Mouse (Mus musculus): Measurements from ENCODE around the gene Vmac. TPM values are rescaled to one million over a fixed set of nuclear protein-coding genes. Genes with fewer than 3 reads are reported as not detected.

The Vmac gene
- polyA plus RNA-seq, 2 experiments from 2014 or later, result 6.0 TPM

- no peak for ATAC-seq
Observed at GRCm38 (mm10) chr17:56738221-56738620, 20.4 kb upstream of the Vmac start.

GRCm38 (mm10) chr17:56736534-56736933 lies 18.7 kb upstream of the Vmac start:
- ATAC-seq, result no peak

- ATAC-seq, result no peak
Observed at GRCm38 (mm10) chr17:56729656-56730055, 11.8 kb upstream of the Vmac start.

- no peak for ATAC-seq
Observed at GRCm38 (mm10) chr17:56729151-56729550, 11.3 kb upstream of the Vmac start.

- ATAC-seq, result no peak
Observed at GRCm38 (mm10) chr17:56728117-56728516, 10.3 kb upstream of the Vmac start.

GRCm38 (mm10) chr17:56727659-56728058 lies 9.8 kb upstream of the Vmac start:
- ATAC-seq, result no peak

GRCm38 (mm10) chr17:56727029-56727649 lies 9.3 kb upstream of the Vmac start:
- ATAC-seq, result no peak

- no peak for ATAC-seq
Observed at GRCm38 (mm10) chr17:56723419-56724161, 5.8 kb upstream of the Vmac start.

- ATAC-seq, result no peak
Observed at GRCm38 (mm10) chr17:56722441-56722840, 4.6 kb upstream of the Vmac start.

- peak; percentile 91 for ATAC-seq
Observed at GRCm38 (mm10) chr17:56716655-56717362, 1.0 kb downstream of the Vmac start.

GRCm38 (mm10) chr17:56715914-56716654 lies 1.7 kb downstream of the Vmac start:
- no peak for ATAC-seq

- ATAC-seq, result no peak
Observed at GRCm38 (mm10) chr17:56715360-56715759, 2.5 kb downstream of the Vmac start.

- no peak for ATAC-seq
Observed at GRCm38 (mm10) chr17:56709708-56710107, 8.1 kb downstream of the Vmac start.

- no peak for ATAC-seq
Observed at GRCm38 (mm10) chr17:56708692-56709091, 9.1 kb downstream of the Vmac start.

GRCm38 (mm10) chr17:56706515-56706914 lies 11.3 kb downstream of the Vmac start:
- ATAC-seq, result no peak

- no peak for ATAC-seq
Observed at GRCm38 (mm10) chr17:56703038-56703437, 14.8 kb downstream of the Vmac start.

- no peak for ATAC-seq
Observed at GRCm38 (mm10) chr17:56700451-56700850, 17.4 kb downstream of the Vmac start.

- ATAC-seq, result no peak
Observed at GRCm38 (mm10) chr17:56693851-56694310, 23.9 kb downstream of the Vmac start.

GRCm38 (mm10) chr17:56693395-56693794 lies 24.4 kb downstream of the Vmac start:
- ATAC-seq, result no peak

- no peak for ATAC-seq
Observed at GRCm38 (mm10) chr17:56688689-56689088, 29.1 kb downstream of the Vmac start.

GRCm38 (mm10) chr17:56688045-56688444 lies 29.8 kb downstream of the Vmac start:
- ATAC-seq, result no peak

- no peak for ATAC-seq
Observed at GRCm38 (mm10) chr17:56686801-56687200, 31.0 kb downstream of the Vmac start.

- no peak for ATAC-seq
Observed at GRCm38 (mm10) chr17:56684649-56685048, 33.2 kb downstream of the Vmac start.
